Mouse (Mus musculus) embryonic facial prominence, embryonic 10.5 days (tissue): ENCODE measurements around the gene Zfp300. TPM values are rescaled to one million over a fixed set of nuclear protein-coding genes. Genes with fewer than 3 reads are reported as not detected.
A peak's percentile ranks its signal among the peaks of the same experiment; 100 is the strongest.

ENCODE experiments used
- DNase-seq: peaks from one replicate; pipeline ENCODE4 v3.0.0-alpha.2; 2017; ENCODE audit warnings: low spot score
- H3K27ac ChIP-seq: fragments of 300-500 bp; sonication (generic); replicated peaks from 2 replicates; pipeline ENCODE4 v1.5.1; 2016; ENCODE audit warnings: mild to moderate bottlenecking
- H3K27me3 ChIP-seq: fragments of 300-500 bp; sonication (generic); replicated peaks from 2 replicates; pipeline ENCODE4 v1.6.1; 2016; ENCODE audit warnings: low read depth, mild to moderate bottlenecking; ENCODE audit not compliant: poor library complexity, severe bottlenecking
- H3K36me3 ChIP-seq: fragments of 300-500 bp; sonication (generic); replicated peaks from 2 replicates; pipeline ENCODE4 v1.6.1; 2016; ENCODE audit warnings: mild to moderate bottlenecking, moderate library complexity
- H3K4me1 ChIP-seq: fragments of 300-500 bp; sonication (generic); 2 replicates; pipeline ENCODE4 v1.6.1; 2016
- H3K4me3 ChIP-seq: fragments of 300-500 bp; sonication (generic); 2 replicates; pipeline ENCODE4 v1.5.1; 2016; ENCODE audit warnings: mild to moderate bottlenecking, moderate library complexity
- H3K9me3 ChIP-seq: fragments of 300-500 bp; sonication (generic); 2 replicates; pipeline ENCODE4 v1.6.1; 2016; ENCODE audit warnings: mild to moderate bottlenecking
- WGBS: fragments of 180-500 bp; shearing (Covaris S2); methylation state at CpG from one replicate; pipeline ENCODE4 v1.1.7; 2016; 5-methylcytosine and 5-hydroxymethylcytosine counted together
- polyA plus RNA-seq: library from polyadenylated mRNA; unstranded; fragments of >200 nt; fragmentation: Nextera tagmentation; extraction: Ambion mirVana; gene quantifications from 2 replicates; pipeline ENCODE4 v1.2.1, GENCODE M21; 2016

Gene Zfp300
- 1.5 and 1.9 TPM in 2 replicates for polyA plus RNA-seq

- H3K4me1 ChIP-seq: no peaks in the 10 kb centered on the region
- H3K4me3 ChIP-seq: peak within 1 kb of the TSS; percentile 59
- WGBS: 19% methylated on average over 27 of the region's 27 CpGs
- H3K36me3 ChIP-seq: no peaks in the 10 kb centered on the region
- H3K27ac ChIP-seq: peak within 1 kb of the TSS; percentile 63
- H3K9me3 ChIP-seq: no peaks in the 10 kb centered on the region
- no peaks in the 10 kb centered on the region for H3K27me3 ChIP-seq
- DNase-seq: peak; percentile 60
These were observed at the start of gene Zfp300 for GRCm38 (mm10) chrX:21088983-21089866. Gene Zfp300, minus strand, starts transcription at chrX:21089527.

- 78% methylated on average over 4 of the region's 4 CpGs for WGBS
- no peaks in the 10 kb centered on the region for H3K36me3 ChIP-seq
- no peak for DNase-seq
- no peaks in the 10 kb centered on the region for H3K27me3 ChIP-seq
- no peaks in the 10 kb centered on the region for H3K4me1 ChIP-seq
- H3K9me3 ChIP-seq: no peaks in the 10 kb centered on the region
- H3K4me3 ChIP-seq: no peak within 1 kb of the TSS
- H3K27ac ChIP-seq: no peak within 1 kb of the TSS
These were observed 26.2 kb upstream of the Zfp300 start, which contains the start of gene Ssxa1 for GRCm38 (mm10) chrX:21115520-21115919. Gene Ssxa1, plus strand, starts transcription at chrX:21115820.

- H3K9me3 ChIP-seq: no peaks in the 10 kb centered on the region
- H3K27ac ChIP-seq: no peak overlapping the region
- no peaks in the 10 kb centered on the region for H3K4me1 ChIP-seq
- H3K4me3 ChIP-seq: peak overlapping the region; percentile 59
- no peaks in the 10 kb centered on the region for H3K36me3 ChIP-seq
- H3K27me3 ChIP-seq: no peaks in the 10 kb centered on the region
- DNase-seq: no peak
- 46% methylated on average over 7 of the region's 7 CpGs for WGBS
These were observed 526 bp upstream of the Zfp300 start for GRCm38 (mm10) chrX:21089867-21090239.

GRCm38 (mm10) chrX:21088645-21088982 is 713 bp downstream of the Zfp300 start:
- 36% methylated on average over 6 of the region's 6 CpGs for WGBS
- no peak for DNase-seq

GRCm38 (mm10) chrX:21068106-21068505 is 21.2 kb downstream of the Zfp300 start, which contains the start of gene Spaca5:
Gene Spaca5, plus strand, starts transcription at chrX:21068406.
- H3K4me1 ChIP-seq: no peaks in the 10 kb centered on the region
- no peaks in the 10 kb centered on the region for H3K9me3 ChIP-seq
- no peak within 1 kb of the TSS for H3K4me3 ChIP-seq
- DNase-seq: no peak
- no peaks in the 10 kb centered on the region for H3K36me3 ChIP-seq
- H3K27ac ChIP-seq: no peak within 1 kb of the TSS
- no peaks in the 10 kb centered on the region for H3K27me3 ChIP-seq

More at GRCm38 (mm10) chrX:21088645-21088982, 713 bp downstream of the Zfp300 start:
- Histone ChIP-seq H3K27me3 (no peaks in the 10 kb centered on the region), H3K9me3 (peaks cover 3% of the 10 kb centered on the region; the same call in 1 of the 2 replicates), H3K36me3 (peaks cover 6% of the 10 kb centered on the region; the same call in 1 of the 2 replicates), H3K27ac (peak overlapping the region; percentile 63), H3K4me3 (peak overlapping the region; percentile 59), H3K4me1 (no peaks in the 10 kb centered on the region)

- Histone ChIP-seq H3K27ac (0 out of 2 replicates have a peak overlapping the region, but pooled peaks have one; percentile 59), H3K9me3 (no peaks in the 10 kb centered on the region), H3K4me3 (peak overlapping the region; percentile 63; the same call in 1 of the 2 replicates), H3K27me3 (no peaks in the 10 kb centered on the region), H3K36me3 (no peaks in the 10 kb centered on the region), H3K4me1 (no peaks in the 10 kb centered on the region)
- no peak for DNase-seq
- WGBS: 70% methylated on average over 3 of the region's 3 CpGs
These were observed 26.8 kb downstream of the Zfp300 start for GRCm38 (mm10) chrX:21062544-21062890.

GRCm38 (mm10) chrX:21061866-21062543 is 27.3 kb downstream of the Zfp300 start, which contains the start of gene Zfp182:
Gene Zfp182, minus strand, starts transcription at chrX:21062316.
- Histone ChIP-seq H3K27ac (peak within 1 kb of the TSS; percentile 59; the same call in 1 of the 2 replicates), H3K9me3 (no peaks in the 10 kb centered on the region), H3K27me3 (no peaks in the 10 kb centered on the region), H3K4me1 (no peaks in the 10 kb centered on the region), H3K36me3 (no peaks in the 10 kb centered on the region), H3K4me3 (peak within 1 kb of the TSS; percentile 63)
- 19% methylated on average over 25 of the region's 25 CpGs for WGBS
- peak; percentile 73 for DNase-seq

- WGBS: 27% methylated on average over 9 of the region's 9 CpGs
- Histone ChIP-seq H3K4me1 (no peaks in the 10 kb centered on the region), H3K27ac (peak overlapping the region; percentile 59; the same call in 1 of the 2 replicates), H3K9me3 (no peaks in the 10 kb centered on the region), H3K36me3 (no peaks in the 10 kb centered on the region), H3K4me3 (peak overlapping the region; percentile 63), H3K27me3 (no peaks in the 10 kb centered on the region)
- peak; percentile 7 for DNase-seq
These were observed 27.9 kb downstream of the Zfp300 start for GRCm38 (mm10) chrX:21061460-21061859.

Other genes with a start within 250 kb of the Zfp300 start
- gene Timp1, start 219.4 kb downstream of the Zfp300 start, polyA plus RNA-seq: 10.8 and 13.4 TPM in 2 replicates
- gene Syn1, start 168.5 kb downstream of the Zfp300 start, polyA plus RNA-seq: 2.2 and 2.3 TPM in 2 replicates
- 2.8 and 3.7 TPM in 2 replicates for gene Cfp, start 158.0 kb downstream of the Zfp300 start, polyA plus RNA-seq
- 13.1 and 14.0 TPM in 2 replicates for gene Elk1, start 138.9 kb downstream of the Zfp300 start, polyA plus RNA-seq
- gene Uxt, start 127.5 kb downstream of the Zfp300 start, polyA plus RNA-seq: 67.6 and 69.7 TPM in 2 replicates
- 5.3 and 5.6 TPM in 2 replicates for gene Zfp182, start 27.2 kb downstream of the Zfp300 start, polyA plus RNA-seq
- gene Spaca5, start 21.1 kb downstream of the Zfp300 start, polyA plus RNA-seq: not detected in 2 replicates
- gene Ssxa1, start 26.3 kb upstream of the Zfp300 start, polyA plus RNA-seq: not detected in 2 replicates
- gene Gm21876, start 86.1 kb upstream of the Zfp300 start, polyA plus RNA-seq: not detected in 2 replicates